Mouse (Mus musculus) kidney, adult 2 months (tissue): ENCODE data around the gene Slc19a1.

Experiments
- CTCF ChIP-seq: fragments of 200-500 bp; conservative IDR thresholded peaks from 2 replicates; pipeline ENCODE4 v1.5.1; 2011; ENCODE audit warnings: low read depth, mild to moderate bottlenecking, control low read depth, low read length, moderate library complexity, mixed read lengths; ENCODE audit not compliant: insufficient read depth, insufficient read length
- POLR2A ChIP-seq: fragments of 200-500 bp; IDR thresholded peaks from one replicate; pipeline ENCODE4 v1.6.1; 2011; ENCODE audit warnings: low read depth, low read length, control low read depth

GRCm38 (mm10) chr10:77074276-77074974 lies 42.4 kb downstream of the Slc19a1 start:
- no peak for TF ChIP-seq CTCF
- no peak for TF ChIP-seq POLR2A
